Mouse (Mus musculus) right cerebral cortex, postnatal 10 days (tissue): ENCODE results near the gene Grin3b.
"Not testable (repeated sequence)": the region's sequence is repeated elsewhere in the genome, so short reads cannot be mapped to it uniquely, and the experiment has no call there.

Experiments used
- DNase-seq, 2 experiments: peaks; one replicate each; pipeline ENCODE4 v3.0.0; 2021; ENCODE audit warnings: low spot score in 2 of 2

Grin3b gene

GRCm38 (mm10) chr10:79936284-79936910 lies 34.1 kb upstream of the Grin3b start:
- DNase-seq, result no peak

GRCm38 (mm10) chr10:79936911-79937441 lies 33.5 kb upstream of the Grin3b start:
- no peak for DNase-seq

DNA sequence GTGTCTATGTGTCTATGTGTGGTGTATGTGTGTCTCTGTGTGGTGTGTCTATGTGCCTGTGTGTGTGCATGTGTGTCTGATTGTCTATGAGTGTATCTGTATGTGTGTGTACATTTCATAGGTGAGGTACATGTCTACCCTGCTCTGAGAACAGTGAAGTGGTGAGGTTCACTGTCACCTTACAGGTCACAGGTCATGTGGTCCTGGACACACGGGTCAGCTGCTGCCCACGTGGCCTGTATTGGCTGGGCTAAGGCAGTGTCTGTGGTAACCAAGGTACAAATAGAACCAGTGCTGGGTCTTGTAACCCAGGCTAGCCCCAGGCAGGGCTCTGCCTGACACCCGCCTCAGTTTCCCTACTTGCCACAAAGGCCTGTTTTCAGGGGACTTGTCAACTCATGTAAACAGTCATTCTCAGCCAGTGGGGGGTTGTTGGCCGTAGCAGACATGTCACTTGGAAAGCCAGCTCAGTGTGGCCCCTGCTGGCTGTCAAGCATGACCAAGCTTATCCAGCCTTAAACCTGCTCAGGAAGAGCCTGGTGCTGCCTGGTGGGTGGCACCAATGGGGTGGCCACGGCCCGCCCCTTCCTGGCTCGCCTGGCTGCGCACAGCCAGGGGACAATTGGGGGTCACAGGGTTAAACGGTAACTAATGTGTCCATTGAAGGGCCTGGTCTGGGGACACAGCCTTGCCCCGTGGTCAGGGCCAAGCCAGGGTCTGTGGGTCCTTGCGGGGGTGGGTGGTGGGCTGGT lies 32.6 kb upstream of the Grin3b start:
- no peak for DNase-seq

DNA sequence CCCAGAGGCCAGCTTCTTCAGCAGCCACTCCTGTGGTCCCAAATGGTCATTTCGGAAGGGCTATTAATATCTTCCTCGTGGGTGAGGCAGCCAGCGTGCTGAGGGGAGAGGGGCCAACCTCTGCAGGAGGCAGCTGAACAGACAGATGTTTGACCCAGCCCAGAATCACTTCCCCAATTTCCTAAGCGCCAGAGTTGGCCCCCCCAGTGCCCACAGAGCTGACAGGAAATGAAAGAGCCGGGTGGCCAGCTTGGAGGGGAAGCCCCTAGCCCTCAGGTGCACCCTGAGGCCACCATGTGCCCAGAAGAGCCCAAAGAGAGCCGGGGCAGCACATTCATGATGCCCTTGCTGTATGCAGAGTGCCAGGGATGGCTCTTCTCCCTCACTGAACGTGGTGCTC lies 29.8 kb upstream of the Grin3b start:
- peak in 1 of 2 experiments; percentile 69 for DNase-seq

DNA sequence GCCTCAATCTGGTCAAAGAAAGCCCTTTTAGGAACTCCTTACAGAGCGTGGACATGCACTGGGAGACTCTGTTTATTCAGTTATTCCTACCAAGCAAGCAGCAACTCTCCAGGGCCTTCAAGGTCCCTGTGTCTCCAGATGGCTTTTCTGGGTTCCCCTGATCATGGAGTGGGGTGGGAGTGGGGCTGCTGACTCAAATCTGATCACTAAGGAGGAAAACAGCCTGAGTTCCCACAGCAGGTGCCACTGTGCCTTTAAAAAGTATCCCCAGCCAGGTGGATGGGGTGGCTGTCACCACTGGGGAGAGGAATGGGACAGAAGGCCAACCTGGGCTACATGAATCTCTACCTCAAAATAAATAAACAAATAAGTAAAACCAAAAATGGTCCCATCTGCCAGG lies 27.5 kb upstream of the Grin3b start:
- DNase-seq, result no peak

DNA sequence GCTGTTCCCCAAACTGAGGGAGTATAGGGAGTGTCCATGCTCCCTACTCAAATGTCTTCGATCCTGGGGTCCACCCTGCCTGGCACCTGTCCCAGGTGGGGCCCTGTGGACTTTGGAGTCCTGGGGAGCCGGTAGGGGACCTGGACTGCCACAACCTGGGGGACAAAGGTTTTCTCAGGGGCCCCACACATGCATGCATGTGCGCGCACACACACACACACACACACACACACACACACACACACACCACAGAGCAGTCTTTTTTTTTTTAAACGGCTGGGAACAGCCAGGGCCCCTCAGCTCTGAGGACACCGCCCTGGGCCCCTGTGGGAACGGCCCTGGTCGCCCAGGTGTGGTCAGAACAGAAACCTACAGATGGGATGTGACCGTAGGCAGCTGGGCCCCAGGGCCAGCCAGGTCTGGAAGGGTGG lies 27.0 kb upstream of the Grin3b start:
- no peak for DNase-seq

- no peak for DNase-seq
These were observed 24.8 kb upstream of the Grin3b start for GRCm38 (mm10) chr10:79945507-79946234.

DNA sequence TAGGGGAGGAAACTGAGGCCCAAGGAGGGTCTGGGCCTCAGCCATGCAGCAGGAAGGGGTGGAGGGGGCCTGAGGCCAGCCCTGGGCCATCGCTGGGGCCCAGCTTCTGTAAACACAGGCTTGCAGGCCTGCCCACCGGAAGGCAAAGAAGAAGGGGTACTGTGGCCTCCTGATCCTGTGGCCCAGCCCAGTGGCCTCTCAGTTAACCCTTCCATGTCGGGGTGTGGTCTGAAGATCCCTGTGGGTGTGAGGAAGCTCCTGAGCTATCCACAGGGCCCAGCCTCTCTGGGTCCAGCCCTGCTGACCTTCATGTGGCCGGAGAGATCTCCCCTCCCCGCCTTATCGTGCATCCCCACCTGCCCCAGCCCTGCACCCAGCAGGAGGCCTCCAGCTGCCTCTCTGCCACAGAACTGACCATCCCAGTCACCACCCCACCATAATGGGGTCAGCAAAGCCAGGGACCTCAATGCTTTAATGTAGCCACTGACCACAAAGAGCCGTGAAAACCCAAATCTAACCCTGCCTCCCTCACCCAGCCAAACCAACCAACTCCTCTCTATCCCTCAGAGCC lies 23.7 kb upstream of the Grin3b start:
- DNase-seq, result no peak

DNA sequence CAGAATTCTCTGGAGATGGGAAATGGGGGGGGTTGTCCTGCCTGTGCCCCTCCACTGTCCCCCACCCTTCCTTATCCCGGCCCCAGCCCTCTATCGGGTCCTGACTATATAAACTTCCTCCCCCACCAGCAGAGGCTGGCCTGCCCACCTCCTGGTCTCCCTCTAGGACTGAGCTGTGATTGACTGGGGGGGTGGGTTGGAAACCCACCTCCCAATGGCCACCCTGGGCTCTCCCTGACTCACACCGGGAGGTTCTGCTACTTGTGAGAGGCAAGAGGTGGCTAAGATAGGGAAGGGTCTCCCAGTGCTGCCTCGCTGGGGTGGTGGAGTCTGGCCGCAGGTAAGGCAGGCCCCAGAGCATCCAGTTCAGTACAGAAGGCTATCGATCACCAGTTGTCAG lies 23.0 kb upstream of the Grin3b start:
- no peak for DNase-seq

DNA sequence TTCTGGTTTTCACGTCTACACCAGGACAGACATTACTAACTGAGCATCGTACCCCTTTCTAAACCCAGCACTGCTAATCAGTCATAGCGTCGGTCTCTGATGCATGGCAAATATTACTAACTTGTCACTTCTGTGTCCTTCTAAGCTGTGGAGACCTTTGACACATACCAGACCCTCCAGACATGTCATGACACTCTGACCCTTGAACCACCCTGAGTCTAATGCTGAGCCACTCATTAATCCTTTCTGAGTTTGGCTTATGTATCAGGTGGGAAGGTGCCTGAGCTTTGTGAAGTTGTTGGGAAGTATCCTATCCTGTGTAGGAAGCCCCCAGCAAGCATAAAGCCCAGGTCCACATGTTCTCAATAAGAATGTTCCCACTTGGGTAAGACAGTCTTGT lies 20.6 kb upstream of the Grin3b start:
- no peak for DNase-seq

- no peak for DNase-seq
These were observed 19.9 kb upstream of the Grin3b start for GRCm38 (mm10) chr10:79950661-79951060.

- DNase-seq, result no peak
These were observed 16.6 kb upstream of the Grin3b start for GRCm38 (mm10) chr10:79953946-79954345.

GRCm38 (mm10) chr10:79955691-79956090 lies 14.8 kb upstream of the Grin3b start:
- no peak for DNase-seq

- no peak for DNase-seq
These were observed 13.8 kb upstream of the Grin3b start for GRCm38 (mm10) chr10:79956643-79957154.

DNA sequence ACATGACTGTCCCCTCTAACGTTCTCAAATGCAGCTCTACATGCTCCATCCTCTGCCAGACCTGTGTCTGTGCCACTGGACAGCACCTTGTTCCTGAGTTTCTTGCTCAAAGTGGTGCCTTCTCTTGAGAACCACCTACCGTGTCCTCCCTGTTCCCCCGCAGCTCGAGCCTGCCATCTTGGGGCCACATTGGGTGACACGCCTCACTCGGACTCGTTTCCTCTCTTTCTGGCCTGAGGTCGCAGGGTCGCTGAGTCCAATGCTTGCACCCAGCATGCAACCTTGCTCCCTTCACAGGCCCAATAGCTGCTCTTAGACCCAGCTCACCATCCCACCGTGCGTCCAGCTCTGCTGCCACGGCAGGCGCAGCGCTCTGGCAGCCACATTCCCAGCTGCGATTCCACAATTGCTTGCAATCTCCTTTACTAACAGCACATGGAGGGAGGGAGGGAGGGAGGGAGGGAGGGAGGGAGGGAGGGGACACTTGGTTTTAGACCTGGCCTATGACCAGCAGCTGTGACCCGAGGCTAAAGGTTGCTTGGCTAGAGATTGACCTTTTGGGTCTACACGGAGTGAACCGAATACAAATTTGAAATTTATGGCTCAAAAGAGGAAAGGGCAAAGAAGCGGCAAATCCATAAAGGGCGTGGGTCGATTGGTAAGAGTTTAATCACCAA lies 12.2 kb upstream of the Grin3b start:
- peak; percentile 75 to 81 for DNase-seq

- not testable (repeated sequence) for DNase-seq
These were observed 11.1 kb upstream of the Grin3b start for GRCm38 (mm10) chr10:79959412-79959811.

- DNase-seq, result peak; percentile 99
These were observed 10.5 kb upstream of the Grin3b start, which contains the start of gene Wdr18 for GRCm38 (mm10) chr10:79959847-79960601. TSS of gene Wdr18 (plus strand) at chr10:79960152.

DNA sequence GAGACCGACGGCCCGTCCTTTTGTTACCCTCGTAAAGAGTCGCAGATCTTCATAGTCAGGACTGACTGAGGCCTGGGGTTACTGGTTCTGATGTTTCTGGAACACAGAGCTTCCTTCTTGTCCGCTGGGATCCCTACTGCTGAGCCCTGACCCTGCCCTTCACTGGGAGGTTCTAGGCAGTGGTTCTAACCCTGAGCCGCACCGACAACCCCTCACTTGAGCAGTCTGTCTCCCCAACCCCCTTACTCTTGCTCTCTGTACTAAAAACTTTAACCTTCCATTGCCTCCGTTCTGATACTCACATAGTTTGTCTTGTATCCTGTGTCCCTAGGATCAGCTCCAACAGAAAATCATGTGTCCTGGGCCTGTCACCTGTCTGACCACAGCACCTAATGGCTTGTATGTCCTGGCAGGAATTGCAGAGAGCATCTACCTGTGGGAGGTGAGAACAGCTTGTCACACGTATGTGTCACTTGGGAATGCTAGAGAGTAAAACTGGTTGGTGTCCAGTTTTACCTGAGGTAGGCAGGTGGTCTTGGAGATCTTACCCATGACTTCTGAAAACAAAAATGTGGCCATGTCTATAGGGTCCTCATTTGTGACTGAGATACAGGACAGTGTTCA lies 9.7 kb upstream of the Grin3b start:
- no peak for DNase-seq

DNA sequence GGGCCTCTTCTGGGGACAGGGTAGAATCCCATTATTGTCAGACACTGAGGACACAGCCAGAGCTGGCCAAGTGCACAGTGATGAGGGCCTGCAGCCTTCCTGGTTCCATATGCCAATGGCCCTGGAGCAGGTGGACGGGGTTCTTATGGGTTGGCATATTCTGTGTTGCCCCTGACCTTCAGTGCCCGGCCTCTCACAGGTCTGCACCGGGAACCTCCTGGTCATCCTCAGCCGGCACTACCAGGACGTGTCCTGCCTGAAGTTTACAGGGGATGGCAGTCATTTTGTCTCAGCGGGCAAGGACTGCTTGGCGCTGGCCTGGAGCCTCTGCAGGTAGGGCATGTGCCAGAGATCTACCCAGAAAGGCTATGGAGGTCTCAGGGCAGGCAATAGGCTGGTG lies 5.8 kb upstream of the Grin3b start:
- no peak for DNase-seq

GRCm38 (mm10) chr10:79965325-79965724 lies 5.2 kb upstream of the Grin3b start:
- DNase-seq, result no peak
